Mouse (Mus musculus): ENCODE data around the gene Mturn. TPM values are rescaled to one million over a fixed set of nuclear protein-coding genes. Genes with fewer than 3 reads are reported as not detected.

Gene Mturn
- total RNA-seq, 2 experiments from 2014 or later = 6.3 to 9.8 TPM

DNA sequence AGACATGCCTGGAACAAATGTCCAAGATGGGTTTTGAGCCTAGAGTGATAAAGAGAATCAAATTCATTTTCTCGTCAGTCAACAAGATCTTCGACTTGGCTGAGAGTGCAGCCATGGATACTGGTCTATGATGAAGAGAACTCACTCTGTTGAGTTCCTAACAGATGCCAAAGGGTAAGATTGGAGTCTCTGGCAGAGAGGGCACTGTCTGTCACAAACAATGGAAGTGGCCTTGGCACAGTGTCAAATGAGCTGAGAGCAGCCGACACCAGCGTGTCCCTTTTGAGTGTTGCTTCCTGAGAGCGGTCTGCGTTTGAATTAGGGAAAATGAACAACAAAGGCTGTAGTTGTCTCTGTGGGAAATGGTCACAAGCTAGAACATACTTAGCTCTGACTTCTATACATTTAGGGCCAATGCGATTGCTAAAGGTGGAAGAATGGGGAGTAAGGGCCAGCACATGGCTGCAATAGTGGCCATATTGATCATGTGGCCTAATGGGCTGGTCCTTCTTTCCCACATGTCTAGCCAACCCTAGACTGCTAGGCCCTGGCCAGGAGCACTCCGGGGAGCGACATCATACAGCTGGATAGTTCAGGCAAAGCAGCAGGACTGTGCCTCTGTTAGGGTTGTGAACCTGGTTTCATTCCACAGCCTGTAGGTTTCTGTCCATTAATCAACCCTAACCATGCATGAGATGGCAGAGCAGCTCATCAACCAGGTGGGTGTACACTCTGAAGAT is 39.3 kb downstream of the Mturn start:
- no peak for TF ChIP-seq CTCF (IDR thresholded peaks at IDR 0.05)
- Histone ChIP-seq H3K27ac (no peak overlapping the region), H3K4me3 (no peak overlapping the region)
- no peak for DNase-seq
- intact Hi-C loops (cut with DNase I) = loop anchor here (1.0 kb wide), 1 partner anchor 49 kb away; no protein-coding TSS in a partner anchor

DNA sequence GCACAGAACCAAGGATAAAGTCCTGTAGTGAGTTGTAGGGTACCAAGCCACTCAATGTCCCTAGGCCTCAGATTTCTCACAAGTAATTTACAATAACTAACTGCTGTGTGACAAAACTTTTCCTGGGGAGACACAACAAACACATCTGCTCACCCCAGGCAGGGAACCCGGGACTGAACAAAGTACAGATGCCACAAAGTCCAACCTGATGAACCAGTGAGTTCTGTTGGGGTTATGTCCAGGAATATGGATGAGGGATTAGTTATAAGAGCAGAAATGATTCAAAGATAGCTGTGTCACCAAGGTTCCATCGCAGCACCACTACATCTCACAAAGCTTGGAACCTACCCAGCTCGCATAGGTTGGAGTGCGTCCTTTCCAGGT is 39.8 kb downstream of the Mturn start:
- H3K27ac ChIP-seq = no peak overlapping the region
- intact Hi-C loops (cut with DNase I) = no loop called here
- no peak overlapping the region for H3K4me3 ChIP-seq
- DNase-seq = no peak
- TF ChIP-seq CTCF (IDR thresholded peaks at IDR 0.05) = no peak

DNA sequence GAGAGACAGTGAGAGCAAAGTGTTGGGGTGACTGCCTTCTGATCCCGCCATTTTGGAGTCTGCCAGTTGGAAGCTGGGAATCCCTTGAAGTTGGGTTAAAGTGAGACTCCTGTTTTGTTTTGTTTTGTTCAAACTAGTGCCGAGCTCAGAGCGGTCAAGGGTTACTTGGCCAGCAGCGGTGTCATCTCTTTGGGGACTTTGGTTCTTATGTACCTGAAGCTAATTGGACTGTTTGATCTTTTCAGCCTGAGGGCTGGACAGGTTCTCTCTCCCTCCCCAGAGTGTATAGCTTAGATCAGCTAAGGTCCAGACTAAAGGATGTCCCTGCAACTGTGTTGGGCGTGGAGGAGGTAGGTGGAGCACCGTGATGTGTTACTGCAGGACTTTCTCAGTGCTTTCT is 44.9 kb downstream of the Mturn start:
- no peak for TF ChIP-seq CTCF (IDR thresholded peaks at IDR 0.05)
- Histone ChIP-seq H3K4me3 (no peak overlapping the region), H3K27ac (no peak overlapping the region)
- no peak for DNase-seq
- intact Hi-C loops (cut with DNase I) = no loop called here

DNA sequence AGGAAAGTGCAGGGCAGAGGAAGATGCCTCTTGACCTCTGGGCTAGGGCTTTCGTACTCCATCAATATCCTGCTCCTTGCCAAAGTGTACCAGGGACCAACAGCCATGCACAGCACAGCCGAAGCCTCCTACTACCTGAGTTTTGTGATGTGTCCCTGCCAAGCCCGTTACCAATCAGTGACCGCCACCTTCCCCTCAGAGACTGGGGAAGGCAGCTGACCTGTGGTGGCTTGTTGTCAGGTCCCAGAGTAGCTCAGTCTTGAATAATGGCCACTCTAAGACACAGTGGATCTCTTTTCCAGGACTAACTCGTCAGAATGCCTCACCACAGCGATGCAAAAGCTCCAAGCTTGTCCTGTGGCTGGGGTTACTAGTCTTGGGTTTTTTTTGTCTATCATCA is 45.4 kb downstream of the Mturn start:
- H3K4me3 ChIP-seq = no peak overlapping the region
- intact Hi-C loops (cut with DNase I) = no loop called here
- H3K27ac ChIP-seq = no peak overlapping the region
- no peak for DNase-seq
- no peak for TF ChIP-seq CTCF (IDR thresholded peaks at IDR 0.05)

DNA sequence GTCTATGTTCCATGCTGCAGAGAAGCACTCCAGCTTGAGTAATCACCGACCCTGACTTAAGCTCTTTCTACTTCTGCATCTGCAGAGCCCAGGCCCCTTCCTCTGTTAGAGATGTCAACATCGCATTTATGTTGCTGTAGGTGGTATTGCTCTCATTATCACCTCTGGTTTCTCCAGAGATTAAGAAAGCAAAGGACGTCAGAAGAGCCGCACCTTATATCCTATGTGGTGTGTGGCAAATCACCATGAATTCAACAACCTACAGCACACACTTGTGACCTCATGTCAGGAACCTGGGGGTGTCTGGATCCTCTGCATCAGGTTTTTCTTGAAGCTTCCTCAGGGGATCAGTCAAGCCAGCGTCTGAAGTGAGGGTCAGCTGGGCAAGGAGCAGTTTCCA is 46.0 kb downstream of the Mturn start:
- H3K27ac ChIP-seq = no peak overlapping the region
- TF ChIP-seq CTCF (IDR thresholded peaks at IDR 0.05) = no peak
- intact Hi-C loops (cut with DNase I) = no loop called here
- H3K4me3 ChIP-seq = no peak overlapping the region
- no peak for DNase-seq

DNA sequence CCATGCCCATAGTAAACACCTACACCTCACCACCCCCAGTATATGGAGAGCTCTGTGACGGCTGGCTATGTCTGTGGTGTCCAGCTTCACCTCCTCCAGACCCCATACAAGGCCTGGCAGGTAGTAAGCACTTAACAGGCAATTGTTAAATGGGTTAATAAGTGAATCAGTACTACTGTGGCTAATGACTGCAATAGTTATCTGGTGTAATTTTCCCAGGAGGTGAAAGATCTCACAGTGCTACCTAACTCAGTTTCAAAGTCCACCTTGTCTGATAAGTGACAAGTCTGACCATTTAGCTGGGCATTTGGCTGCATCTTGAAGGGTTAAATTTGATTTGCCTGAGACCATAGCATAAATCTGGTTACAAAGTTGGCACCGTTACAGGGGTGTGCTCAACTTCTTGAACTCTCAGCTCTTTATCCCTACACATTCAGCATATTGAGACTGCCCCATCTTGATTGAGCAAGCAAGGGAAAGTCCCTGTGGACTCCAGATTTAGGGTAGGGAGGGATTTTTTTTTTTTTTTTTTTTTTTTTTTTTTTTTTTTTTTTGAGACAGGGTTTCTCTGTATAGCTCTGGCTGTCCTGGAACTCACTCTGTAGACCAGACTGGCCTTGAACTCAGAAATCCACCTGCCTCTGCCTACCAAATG is 48.2 kb downstream of the Mturn start:
- TF ChIP-seq CTCF (IDR thresholded peaks at IDR 0.05) = no peak
- intact Hi-C loops (cut with DNase I) = no loop called here
- Histone ChIP-seq H3K27ac (no peak overlapping the region), H3K4me3 (no peak overlapping the region)
- DNase-seq = no peak

DNA sequence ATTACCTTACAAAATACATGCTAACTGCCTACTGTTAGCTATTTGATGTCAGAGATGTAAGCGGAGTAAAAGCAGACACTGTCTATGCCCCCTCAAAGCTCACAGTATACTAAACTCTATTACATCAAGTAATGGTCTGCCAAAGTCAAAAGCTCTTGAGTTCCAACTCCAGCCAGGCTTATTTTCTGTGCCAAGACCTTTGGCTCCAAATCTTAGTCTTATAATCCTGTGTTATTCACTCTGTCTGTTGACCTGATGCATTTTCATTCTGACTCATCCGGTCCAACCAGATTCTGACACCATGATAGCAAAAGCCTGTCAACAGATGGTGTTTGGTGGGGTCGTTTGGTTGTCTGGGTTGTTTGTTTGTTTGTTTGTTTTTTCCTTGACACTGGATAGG is 50.3 kb downstream of the Mturn start:
- Histone ChIP-seq H3K27ac (no peak overlapping the region), H3K4me3 (no peak overlapping the region)
- TF ChIP-seq CTCF (IDR thresholded peaks at IDR 0.05) = no peak
- intact Hi-C loops (cut with DNase I) = no loop called here
- no peak for DNase-seq

DNA sequence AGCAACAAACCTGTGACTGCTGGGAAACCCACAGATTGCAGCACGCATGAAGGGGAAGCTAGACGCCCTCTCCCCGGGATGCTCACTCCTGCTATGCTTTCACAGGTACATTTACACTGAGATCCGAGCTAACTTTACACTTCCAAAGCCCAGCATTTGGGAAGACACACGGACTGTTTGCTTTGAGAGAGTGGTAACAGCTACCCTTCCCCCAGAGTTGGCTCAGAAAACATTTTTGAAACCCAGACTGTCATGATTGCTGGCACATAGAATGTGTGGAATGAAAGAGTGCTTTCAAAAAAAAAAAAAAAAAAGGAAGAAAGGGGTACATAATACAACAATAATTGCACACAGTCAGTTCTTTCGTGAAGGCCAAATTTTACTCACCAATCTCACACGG is 51.3 kb downstream of the Mturn start:
- no peak overlapping the region for H3K27ac ChIP-seq
- TF ChIP-seq CTCF (IDR thresholded peaks at IDR 0.05) = no peak
- no peak for DNase-seq
- intact Hi-C loops (cut with DNase I) = no loop called here
- no peak overlapping the region for H3K4me3 ChIP-seq

DNA sequence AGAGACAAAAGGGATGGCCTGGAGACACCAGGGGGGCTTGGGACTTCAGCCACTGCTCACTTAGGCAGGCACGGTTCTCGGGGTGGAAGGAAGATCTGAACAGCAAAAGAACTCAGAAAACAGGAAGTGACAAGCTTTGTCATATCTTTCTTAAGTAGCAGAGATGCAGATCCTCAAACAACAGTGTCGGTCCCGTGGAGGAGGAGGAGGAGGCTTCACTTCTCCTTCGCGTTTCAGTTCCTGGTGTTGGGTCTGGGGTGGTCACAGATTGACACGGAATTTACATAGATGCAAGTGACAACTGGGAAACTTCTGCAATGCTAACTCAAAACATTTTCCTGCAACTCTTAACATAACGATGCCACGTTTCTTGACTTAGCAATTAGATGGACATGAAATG is 54.7 kb downstream of the Mturn start:
- Histone ChIP-seq H3K4me3 (no peak overlapping the region), H3K27ac (no peak overlapping the region)
- intact Hi-C loops (cut with DNase I) = no loop called here
- no peak for DNase-seq
- TF ChIP-seq CTCF (IDR thresholded peaks at IDR 0.05) = no peak

DNA sequence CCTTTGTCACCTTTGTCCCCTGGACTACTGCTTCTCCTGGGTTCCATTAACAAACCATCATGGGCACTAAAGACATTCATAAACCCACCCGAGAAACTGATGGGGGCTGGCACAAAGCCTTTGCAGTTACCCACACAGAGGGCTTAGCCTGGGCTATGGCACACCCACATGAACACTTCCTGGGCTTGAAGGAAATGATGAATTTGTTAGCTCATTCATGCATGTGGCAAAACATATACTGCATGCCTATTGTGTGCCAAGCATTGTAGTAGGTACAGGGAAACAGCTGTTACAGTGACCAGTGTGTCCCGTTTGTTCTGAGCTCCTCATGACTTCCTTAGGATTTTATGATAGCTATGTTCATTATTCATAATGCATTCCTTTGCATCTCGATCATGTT is 55.8 kb downstream of the Mturn start:
- no peak overlapping the region for H3K27ac ChIP-seq
- intact Hi-C loops (cut with DNase I) = no loop called here
- TF ChIP-seq CTCF (IDR thresholded peaks at IDR 0.05) = no peak
- DNase-seq = no peak
- no peak overlapping the region for H3K4me3 ChIP-seq

DNA sequence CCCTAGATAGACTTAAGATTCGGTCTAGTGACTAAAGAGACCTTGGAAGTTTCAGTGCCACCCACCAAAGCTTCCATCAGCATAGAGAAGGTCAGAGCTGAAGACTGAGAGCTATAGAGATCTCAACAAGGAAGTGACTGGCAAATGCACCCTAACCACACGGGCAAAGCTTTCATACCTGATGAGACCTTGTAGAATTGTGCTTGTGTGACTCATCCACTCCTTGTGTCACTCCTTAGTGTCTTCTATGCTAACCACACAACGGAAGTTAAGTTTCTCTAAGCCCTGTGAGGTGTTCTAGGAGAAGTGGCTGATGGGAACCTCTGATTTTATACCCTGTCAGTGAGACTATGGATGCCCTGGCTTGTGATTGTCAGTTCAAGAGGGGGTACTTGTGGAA is 56.3 kb downstream of the Mturn start:
- DNase-seq = no peak
- TF ChIP-seq CTCF (IDR thresholded peaks at IDR 0.05) = no peak
- intact Hi-C loops (cut with DNase I) = no loop called here
- Histone ChIP-seq H3K27ac (no peak overlapping the region), H3K4me3 (no peak overlapping the region)

DNA sequence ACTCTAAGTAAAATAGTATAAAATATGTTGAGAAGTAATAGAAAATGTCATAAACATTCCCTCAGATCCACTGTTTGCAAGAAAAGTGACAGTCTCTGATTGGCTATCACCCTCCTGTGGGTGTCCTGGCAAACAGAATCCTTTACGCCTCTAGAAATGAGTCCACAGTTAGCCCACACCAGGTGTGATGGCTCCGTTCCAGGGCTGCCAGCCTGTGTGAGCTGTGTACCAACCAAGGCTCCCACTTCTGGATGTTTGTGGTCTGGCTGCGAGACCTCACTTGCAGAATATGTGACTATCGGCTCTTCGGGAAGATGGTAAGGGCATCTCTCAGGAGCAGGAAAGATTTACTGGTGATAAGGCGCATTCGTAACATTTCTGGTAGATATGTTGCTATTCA is 67.6 kb downstream of the Mturn start:
- intact Hi-C loops (cut with DNase I) = no loop called here
- no peak for TF ChIP-seq CTCF (IDR thresholded peaks at IDR 0.05)
- no peak overlapping the region for H3K4me3 ChIP-seq

DNA sequence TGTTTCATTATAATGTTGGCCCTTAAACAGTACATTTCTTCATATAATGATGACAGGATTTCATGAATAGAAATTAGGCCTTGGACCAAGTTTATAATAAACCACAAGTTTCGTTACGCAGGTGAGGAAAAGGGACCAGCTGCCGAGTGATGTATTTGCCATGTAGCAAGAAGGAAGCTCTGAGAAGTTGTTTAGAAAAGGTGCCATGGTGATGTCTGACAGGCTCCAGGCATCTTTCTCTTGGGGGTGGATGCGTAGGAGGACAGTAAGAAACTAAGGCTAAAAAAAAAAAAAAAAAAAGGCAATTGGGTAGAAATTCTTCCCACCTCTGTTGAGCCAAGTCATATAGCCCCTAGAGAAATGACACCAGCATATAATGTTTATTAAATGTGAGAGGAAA is 70.2 kb downstream of the Mturn start:
- intact Hi-C loops (cut with DNase I) = no loop called here
- Histone ChIP-seq H3K4me3 (no peak overlapping the region), H3K27ac (no peak overlapping the region)
- TF ChIP-seq CTCF (IDR thresholded peaks at IDR 0.05) = no peak
- DNase-seq = no peak

More for the DNA sequence above, 67.6 kb downstream of the Mturn start:
- no peak for DNase-seq
- no peak overlapping the region for H3K27ac ChIP-seq

DNA sequence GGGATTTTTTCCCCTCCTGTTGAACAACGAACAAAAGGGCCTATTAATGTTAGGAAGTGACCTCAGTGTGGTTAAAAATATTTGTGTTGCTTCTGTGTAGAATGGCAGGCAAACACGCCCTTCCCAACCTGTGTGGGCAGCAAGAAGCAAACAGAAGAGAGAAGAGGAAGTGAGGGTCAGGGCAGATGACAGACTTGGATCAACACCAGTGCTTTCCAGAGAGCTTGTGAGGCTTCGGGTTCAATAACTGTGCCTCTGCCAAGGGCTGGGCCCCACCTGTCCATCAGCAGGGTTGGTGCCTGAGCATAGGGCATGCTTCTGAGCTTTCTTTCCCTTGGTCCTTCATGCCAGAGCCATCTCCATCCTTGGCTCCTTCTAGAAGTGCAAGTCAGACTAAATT is 70.7 kb downstream of the Mturn start:
- intact Hi-C loops (cut with DNase I) = no loop called here
- no peak overlapping the region for H3K4me3 ChIP-seq
- no peak overlapping the region for H3K27ac ChIP-seq
- no peak for DNase-seq
- TF ChIP-seq CTCF (IDR thresholded peaks at IDR 0.05) = no peak

Other genes starting within 250 kb of the Mturn start
- 1 to 10 TPM; 1.4 to 1.6 TPM for gene Scrn1, start 115.1 kb upstream of the Mturn start, total RNA-seq (2021)
- gene Plekha8, start 86.5 kb upstream of the Mturn start, total RNA-seq (2021) = 1 to 10 TPM; 3.3 to 4.0 TPM
- 1 to 10 TPM; 3.4 to 6.3 TPM for gene Fkbp14, start 84.3 kb upstream of the Mturn start, total RNA-seq (2021)
- 10 to 100 TPM; 12.6 to 14.9 TPM for gene Znrf2, start 135.3 kb downstream of the Mturn start, total RNA-seq (2021)

Measured in gastrocnemius, adult 2 months (tissue).